In genomic region chr5:143404148-143404930, GRCm38 (mm10) we compare ENCODE assay signal across 8 mouse cellular contexts. TPM values are rescaled to one million over a fixed set of nuclear protein-coding genes. Genes with fewer than 3 reads are reported as not detected.
DNase-seq lines count a peak whose midpoint lies in the region; ATAC-seq and TF ChIP-seq lines count a peak whose summit lies in the region.

No protein-coding gene starts in this region.

- peak overlapping the region; percentile 85 for H3K4me2 ChIP-seq in heart, embryonic 14.5 days (ENCODE audit: low read length)
- peak overlapping the region; percentile 82 for H3K4me2 ChIP-seq in limb, embryonic 11.5 days (ENCODE audit: low read depth, severe bottlenecking)
- peak overlapping the region; percentile 96 for H3K4me2 ChIP-seq in midbrain, embryonic 16.5 days (ENCODE audit: low read length)

- no peaks in the 10 kb centered on the region for H3K27me3 ChIP-seq in heart, embryonic 14.5 days (ENCODE audit: control insufficient read depth, insufficient read depth, low read length)
- no peaks in the 10 kb centered on the region for H3K27me3 ChIP-seq in limb, embryonic 11.5 days (ENCODE audit: control insufficient read depth, insufficient read depth, low read length)
- H3K27me3 ChIP-seq in midbrain, embryonic 16.5 days (ENCODE audit: control insufficient read depth, insufficient read depth, low read depth, low read length): no peaks in the 10 kb centered on the region

- peak overlapping the region; percentile 89 for H3K9ac ChIP-seq in heart, embryonic 14.5 days (ENCODE audit: low read length)
- H3K9ac ChIP-seq in limb, embryonic 11.5 days (ENCODE audit: low read length): peak overlapping the region; percentile 91
- H3K9ac ChIP-seq in midbrain, embryonic 16.5 days (ENCODE audit: low read depth, low read length): peak overlapping the region; percentile 93

- DNase-seq in layer of hippocampus, adult 2 months (ENCODE audit: low spot score in 2 of 2): no peak
- DNase-seq in layer of hippocampus, adult 9-11 months: no peak
- DNase-seq in limb, embryonic 11.5 days (ENCODE audit: low spot score): peak; percentile 24
- DNase-seq in adrenal gland, adult (ENCODE audit: inconsistent age in 2 of 2, low spot score in 1 of 2): no peak
- DNase-seq in left cerebral cortex, adult 11 months (ENCODE audit: low spot score): no peak

- peaks cover 9% of the 10 kb centered on the region for H3K4me1 ChIP-seq in brown adipose tissue, adult 24 weeks (ENCODE audit: control insufficient read depth, insufficient read depth, insufficient read length, low read length)
- peaks cover 13 to 27% of the 10 kb centered on the region in 2 experiments for H3K4me1 ChIP-seq in heart, embryonic 14.5 days (ENCODE audit: control insufficient read depth in 2 of 2, insufficient read depth in 2 of 2, low read length in 2 of 2)
- H3K4me1 ChIP-seq in limb, embryonic 11.5 days (ENCODE audit: control insufficient read depth, insufficient read depth, low read length): peaks cover 5% of the 10 kb centered on the region; the same call in 1 of the 2 replicates
- H3K4me1 ChIP-seq in midbrain, embryonic 16.5 days (ENCODE audit: control insufficient read depth, insufficient read depth, low read length): peaks cover 19% of the 10 kb centered on the region

- 3% methylated on average over 34 of the region's 34 CpGs for WGBS in heart, embryonic 14.5 days
- WGBS in limb, embryonic 11.5 days: 6% methylated on average over 34 of the region's 34 CpGs
- 5% methylated on average over 34 of the region's 34 CpGs for WGBS in midbrain, embryonic 16.5 days

- no peaks in the 10 kb centered on the region for H3K9me3 ChIP-seq in heart, embryonic 14.5 days (ENCODE audit: control insufficient read depth, low read length)
- no peaks in the 10 kb centered on the region for H3K9me3 ChIP-seq in limb, embryonic 11.5 days (ENCODE audit: control insufficient read depth, low read length)
- H3K9me3 ChIP-seq in midbrain, embryonic 16.5 days (replicated peaks; ENCODE audit: control insufficient read depth, low read length, poor library complexity, severe bottlenecking): no peaks in the 10 kb centered on the region

- H3K4me3 ChIP-seq in layer of hippocampus, adult 2 months: peak overlapping the region; percentile 91
- peak overlapping the region; percentile 99 for H3K4me3 ChIP-seq in brown adipose tissue, adult 24 weeks (ENCODE audit: insufficient read depth, low read depth, low read length)
- H3K4me3 ChIP-seq in heart, embryonic 14.5 days (ENCODE audit: control insufficient read depth in 1 of 2, insufficient read depth in 1 of 2, low read depth in 1 of 2, low read length in 2 of 2): peak overlapping the region; percentile 90 to 91
- H3K4me3 ChIP-seq in limb, embryonic 11.5 days (ENCODE audit: low read depth, low read length): peak overlapping the region; percentile 98
- peak overlapping the region; percentile 97 for H3K4me3 ChIP-seq in midbrain, embryonic 16.5 days (ENCODE audit: low read depth, low read length)

- peak; percentile 41 for ATAC-seq in heart, embryonic 14.5 days (ENCODE audit: insufficient number of reproducible peaks, insufficient read depth, low FRiP score, low read depth)
- ATAC-seq in limb, embryonic 11.5 days (ENCODE audit: insufficient number of reproducible peaks, low FRiP score, low TSS enrichment, low read depth): peak; percentile 58
- 0 out of 2 replicates have a peak, but pooled peaks have one; percentile 11 for ATAC-seq in midbrain, embryonic 16.5 days

- peaks cover 36% of the 10 kb centered on the region for H3K36me3 ChIP-seq in heart, embryonic 14.5 days (ENCODE audit: control insufficient read depth, insufficient read depth, low read length)
- peaks cover 3% of the 10 kb centered on the region; the same call in 1 of the 2 replicates for H3K36me3 ChIP-seq in limb, embryonic 11.5 days (ENCODE audit: control insufficient read depth, insufficient read depth, low read length)
- H3K36me3 ChIP-seq in midbrain, embryonic 16.5 days (ENCODE audit: control insufficient read depth, insufficient read depth, low read length): no peaks in the 10 kb centered on the region

- TF ChIP-seq CTCF in layer of hippocampus, adult 2 months (conservative IDR thresholded peaks at IDR 0.05): no peak

- peak overlapping the region; percentile 86 for H3K27ac ChIP-seq in layer of hippocampus, adult 2 months
- peak overlapping the region; percentile 79 for H3K27ac ChIP-seq in brown adipose tissue, adult 24 weeks (replicated peaks; ENCODE audit: low read depth, low read length)
- H3K27ac ChIP-seq in heart, embryonic 14.5 days (replicated peaks in 1 of 2; ENCODE audit: control insufficient read depth in 1 of 2, insufficient read depth in 1 of 2, low read depth in 2 of 2, low read length in 2 of 2): peak overlapping the region; percentile 78 to 82
- H3K27ac ChIP-seq in limb, embryonic 11.5 days (replicated peaks; ENCODE audit: low read depth, low read length): peak overlapping the region; percentile 52; the same call in 1 of the 2 replicates
- peak overlapping the region; percentile 90 for H3K27ac ChIP-seq in midbrain, embryonic 16.5 days (ENCODE audit: low read length)

RNA-seq across cellular contexts. Expression of gene Kdelr2, which starts 0.7 kb away (rescaled TPM):
- total RNA-seq in layer of hippocampus, adult 2 months (2021): 10 to 100 TPM; 34.3 to 36.2 TPM
- 28.9 and 35.7 TPM in 2 replicates for polyA plus RNA-seq in brown adipose tissue, adult 24 weeks (2012; ENCODE audit: insufficient read depth, insufficient read length, missing spikeins)
- polyA plus RNA-seq in heart, embryonic 14.5 days (2014; fragmentation: Nextera tagmentation; extraction: Ambion mirVana): 228 and 254 TPM in 2 replicates
- polyA plus RNA-seq in limb, embryonic 11.5 days (2014; fragmentation: Nextera tagmentation; extraction: Ambion mirVana): 265 and 281 TPM in 2 replicates
- 123 and 133 TPM in 2 replicates for polyA plus RNA-seq in midbrain, embryonic 16.5 days (2015; fragmentation: Nextera tagmentation; extraction: Ambion mirVana)

RNA-seq across cellular contexts. Expression of gene Grid2ip, which starts 47.2 kb away (rescaled TPM):
- 1 to 10 TPM; 1.2 to 2.2 TPM for total RNA-seq in layer of hippocampus, adult 2 months (2021)
- polyA plus RNA-seq in brown adipose tissue, adult 24 weeks (2012; ENCODE audit: insufficient read depth, insufficient read length, missing spikeins): not detected in 2 replicates
- 0.09 and 0.18 TPM in 2 replicates for polyA plus RNA-seq in heart, embryonic 14.5 days (2014; fragmentation: Nextera tagmentation; extraction: Ambion mirVana)
- 0.31 and 0.88 TPM in 2 replicates for polyA plus RNA-seq in limb, embryonic 11.5 days (2014; fragmentation: Nextera tagmentation; extraction: Ambion mirVana)
- 0.80 and 0.87 TPM in 2 replicates for polyA plus RNA-seq in midbrain, embryonic 16.5 days (2015; fragmentation: Nextera tagmentation; extraction: Ambion mirVana)
